Mouse (Mus musculus) myocyte (in vitro differentiated cells): Measurements from ENCODE around the gene Tgm6.

Experiments
- E2F4 ChIP-seq: IDR thresholded peaks from one replicate; pipeline ENCODE4 v1.6.1; 2011; ENCODE audit warnings: mild to moderate bottlenecking, control low read depth, moderate library complexity; ENCODE audit not compliant: insufficient read depth
- MYOG ChIP-seq, 3 experiments: IDR thresholded peaks; one replicate each; pipeline ENCODE4 v1.6.1; 2011; ENCODE audit warnings: control low read depth in 2 of 3, low read depth in 2 of 3, mild to moderate bottlenecking in 2 of 3; ENCODE audit not compliant: insufficient read length in 2 of 3, control insufficient read depth in 1 of 3, insufficient read depth in 1 of 3
- POLR2A ChIP-seq: IDR thresholded peaks from one replicate; pipeline ENCODE4 v1.6.1; 2011; ENCODE audit warnings: low read depth, mild to moderate bottlenecking, control low read depth, moderate library complexity; ENCODE audit not compliant: insufficient read length
- POLR2AphosphoS2 ChIP-seq: IDR thresholded peaks from one replicate; pipeline ENCODE4 v1.6.1; 2011; ENCODE audit warnings: low read depth, control low read depth; ENCODE audit not compliant: insufficient read length
- TCF3 ChIP-seq: IDR thresholded peaks from one replicate; pipeline ENCODE4 v1.6.1; 2011; ENCODE audit warnings: low read depth, control low read depth; ENCODE audit not compliant: insufficient read length

- no peak for TF ChIP-seq TCF3
- no peak for TF ChIP-seq E2F4
- TF ChIP-seq POLR2A = no peak
- no peak for TF ChIP-seq POLR2AphosphoS2
- TF ChIP-seq MYOG (IDR thresholded peaks at IDR 0.05; ENCODE audit: control insufficient read depth in 1 of 3, insufficient read depth in 1 of 3, insufficient read length in 2 of 3, low read depth in 2 of 3) = no peak
These were observed 13.3 kb downstream of the Tgm6 start for GRCm38 (mm10) chr2:130125279-130126059.
